Comparison of ENCODE assay signal across 21 mouse cellular contexts in genomic region chr11:24972359-24972758, GRCm38 (mm10).
"Had no signal": no experiment of that assay in that cellular context is flagged by ENCODE, and none has a peak within 500 bp of the region (broad histone marks: within the 10 kb centered on the region; RNA-seq: fewer than 3 reads in every experiment).

No protein-coding gene starts in this region.

- H3K9ac ChIP-seq: lung, embryonic 14.5 days; midbrain, embryonic 12.5 days; neural tube, embryonic 13.5 days; neural tube, embryonic 15.5 days; stomach, embryonic 15.5 days had no signal

- H3K4me2 ChIP-seq: lung, embryonic 14.5 days; midbrain, embryonic 12.5 days; neural tube, embryonic 13.5 days; neural tube, embryonic 15.5 days; stomach, embryonic 15.5 days had no signal

- DNase-seq: lung, adult 18-20 months; lung, embryonic 14.5 days; lung, postnatal 10 days; lung, postnatal 4 days; midbrain, embryonic 14.5 days; retina, postnatal 1 day; right cerebral cortex, adult 18-20 months; right cerebral cortex, postnatal 25 days; right cerebral cortex, postnatal 4 days; spleen, adult 18-20 months; thymus, adult 2 months; thymus, postnatal 25 days; thymus, postnatal 4 days had no signal

- H3K36me3 ChIP-seq: midbrain, embryonic 10.5 days; midbrain, embryonic 12.5 days; neural tube, embryonic 13.5 days; neural tube, embryonic 15.5 days; stomach, embryonic 15.5 days had no signal

- H3K27me3 ChIP-seq: midbrain, embryonic 12.5 days; neural tube, embryonic 13.5 days; neural tube, embryonic 15.5 days; stomach, embryonic 15.5 days had no signal

- H3K4me3 ChIP-seq: midbrain, embryonic 10.5 days; midbrain, embryonic 12.5 days; myocyte; neural tube, embryonic 13.5 days; neural tube, embryonic 15.5 days; stomach, embryonic 15.5 days had no signal

- H3K27ac ChIP-seq: midbrain, embryonic 10.5 days; midbrain, embryonic 12.5 days; neural tube, embryonic 13.5 days; neural tube, embryonic 15.5 days; stomach, embryonic 15.5 days; stomach, postnatal 0 days had no signal

- ATAC-seq: midbrain, embryonic 16.5 days had no signal

- H3K9me3 ChIP-seq: midbrain, embryonic 10.5 days; midbrain, embryonic 12.5 days; neural tube, embryonic 13.5 days; neural tube, embryonic 15.5 days; stomach, embryonic 15.5 days had no signal

- H3K4me1 ChIP-seq: midbrain, embryonic 10.5 days; midbrain, embryonic 12.5 days; neural tube, embryonic 13.5 days; neural tube, embryonic 15.5 days; stomach, embryonic 15.5 days had no signal
